Mouse (Mus musculus) kidney, postnatal 4 days (tissue): Measurements from ENCODE around the gene Ivd.

ENCODE experiments used
- DNase-seq, 2 experiments: peaks; one replicate each; pipeline ENCODE4 v3.0.0; 2021; ENCODE audit warnings: mixed read lengths in 2 of 2

The Ivd gene

GRCm38 (mm10) chr2:118882840-118883679 is 21.3 kb downstream of the Ivd start:
- DNase-seq = peak; percentile 92

DNA sequence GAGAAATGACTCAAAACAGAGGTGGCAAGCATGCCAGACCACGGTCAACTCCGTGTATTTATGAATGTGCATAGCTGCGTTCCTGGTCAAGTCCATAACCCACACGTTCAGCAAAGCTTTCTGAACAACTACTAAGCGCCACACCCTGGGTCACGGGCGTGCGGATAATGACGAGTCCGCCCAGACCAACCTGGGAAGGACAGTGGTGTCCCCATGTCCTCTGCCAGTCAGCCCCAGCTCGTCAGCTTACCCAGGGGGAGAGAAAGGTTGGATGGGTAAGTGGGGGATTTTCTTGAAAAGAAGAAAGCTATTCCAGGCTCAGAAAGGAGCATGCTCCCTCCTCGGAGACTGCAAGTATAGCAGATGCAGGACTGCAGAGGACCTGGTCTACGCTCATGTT is 25.7 kb downstream of the Ivd start:
- DNase-seq = no peak

- DNase-seq = no peak
These were observed 26.2 kb downstream of the Ivd start for GRCm38 (mm10) chr2:118887845-118888548.

GRCm38 (mm10) chr2:118891173-118891572 is 29.4 kb downstream of the Ivd start:
- no peak for DNase-seq

GRCm38 (mm10) chr2:118895990-118896913 is 34.5 kb downstream of the Ivd start:
- peak; percentile 55 to 68 for DNase-seq

DNA sequence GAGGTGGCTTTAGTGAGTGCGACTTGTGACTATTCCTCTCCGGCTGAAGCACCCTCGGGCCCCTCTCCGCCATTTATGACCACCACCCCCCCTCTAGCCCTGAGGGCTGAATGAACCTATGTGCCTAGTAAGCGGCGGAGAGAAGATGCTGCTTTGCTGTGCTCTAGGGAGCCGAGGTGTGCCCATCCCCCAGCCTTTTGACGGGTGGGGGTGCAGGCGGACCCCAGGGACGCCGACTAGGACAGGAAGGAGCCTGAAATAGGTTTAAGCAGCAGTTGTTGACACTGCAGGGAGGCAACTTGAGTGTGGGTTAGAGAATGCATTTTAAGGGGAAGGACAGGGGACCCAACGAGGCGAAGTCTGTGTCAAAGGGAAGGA is 35.1 kb downstream of the Ivd start:
- DNase-seq = no peak

DNA sequence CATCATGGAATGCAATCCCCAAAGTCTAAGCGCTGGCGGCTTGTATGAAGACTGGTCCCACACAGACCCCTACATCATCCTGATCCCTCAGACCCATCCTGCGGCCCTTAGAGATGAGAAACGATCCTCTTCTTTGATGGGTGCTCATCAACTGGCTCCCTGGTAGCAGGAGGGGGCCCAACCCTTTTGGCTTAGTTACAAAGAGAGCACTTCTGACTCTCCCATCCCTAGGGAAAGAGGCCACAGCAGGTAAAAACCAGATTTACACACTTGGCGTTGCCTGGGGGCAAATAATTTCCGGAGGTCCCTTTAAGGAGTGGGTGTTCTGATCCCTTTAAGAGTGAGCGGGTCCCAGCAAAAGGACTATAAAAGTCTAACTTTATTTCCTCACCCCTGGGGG is 35.6 kb downstream of the Ivd start:
- no peak for DNase-seq

GRCm38 (mm10) chr2:118897808-118898207 is 36.1 kb downstream of the Ivd start:
- DNase-seq = no peak

DNA sequence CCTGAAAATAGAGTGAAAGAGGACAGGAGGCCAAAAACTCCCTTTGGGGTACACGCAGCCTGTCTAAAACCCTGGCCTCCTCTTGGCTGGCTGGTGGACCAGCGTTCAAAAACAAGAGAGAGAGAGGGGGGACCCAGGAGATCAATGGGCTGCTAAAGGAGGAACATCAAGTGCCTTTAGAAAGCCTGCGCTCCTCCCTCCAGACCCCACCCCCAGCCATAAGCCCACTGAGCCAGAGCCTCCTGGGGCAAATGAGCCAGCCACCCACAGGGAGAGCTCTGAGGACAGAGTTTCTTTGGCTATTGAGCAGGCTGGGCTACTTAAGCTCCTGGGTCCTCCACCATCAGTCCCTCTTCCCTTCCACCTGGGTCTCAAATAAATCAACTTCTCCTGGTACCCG is 37.0 kb downstream of the Ivd start:
- DNase-seq = no peak

DNA sequence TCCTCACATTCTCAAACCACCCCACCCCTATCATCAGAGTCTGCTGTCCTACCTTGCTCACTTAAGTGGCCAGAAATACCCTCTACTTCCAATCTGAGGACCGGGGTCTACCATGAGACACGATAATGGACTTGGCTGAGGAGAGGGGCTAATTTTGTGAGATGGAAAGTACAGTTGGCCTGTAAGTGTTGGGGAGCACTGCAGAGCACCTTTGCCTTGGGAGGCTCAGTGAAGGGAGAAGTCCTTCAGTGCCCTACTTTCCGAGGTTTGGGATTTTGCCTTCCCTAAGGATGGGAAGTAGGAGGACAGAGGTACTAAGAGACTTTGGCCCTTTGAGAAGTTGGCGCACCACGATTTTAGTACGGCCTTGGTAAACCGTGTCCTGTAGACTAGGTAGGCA is 37.6 kb downstream of the Ivd start:
- DNase-seq = no peak

- DNase-seq = peak; percentile 62 to 63
These were observed 38.4 kb downstream of the Ivd start, which contains the start of gene Bahd1 for GRCm38 (mm10) chr2:118899981-118900825. Bahd1 (plus strand) TSS chr2:118900377.

GRCm38 (mm10) chr2:118900826-118901140 is 39.0 kb downstream of the Ivd start:
- DNase-seq = no peak

DNA sequence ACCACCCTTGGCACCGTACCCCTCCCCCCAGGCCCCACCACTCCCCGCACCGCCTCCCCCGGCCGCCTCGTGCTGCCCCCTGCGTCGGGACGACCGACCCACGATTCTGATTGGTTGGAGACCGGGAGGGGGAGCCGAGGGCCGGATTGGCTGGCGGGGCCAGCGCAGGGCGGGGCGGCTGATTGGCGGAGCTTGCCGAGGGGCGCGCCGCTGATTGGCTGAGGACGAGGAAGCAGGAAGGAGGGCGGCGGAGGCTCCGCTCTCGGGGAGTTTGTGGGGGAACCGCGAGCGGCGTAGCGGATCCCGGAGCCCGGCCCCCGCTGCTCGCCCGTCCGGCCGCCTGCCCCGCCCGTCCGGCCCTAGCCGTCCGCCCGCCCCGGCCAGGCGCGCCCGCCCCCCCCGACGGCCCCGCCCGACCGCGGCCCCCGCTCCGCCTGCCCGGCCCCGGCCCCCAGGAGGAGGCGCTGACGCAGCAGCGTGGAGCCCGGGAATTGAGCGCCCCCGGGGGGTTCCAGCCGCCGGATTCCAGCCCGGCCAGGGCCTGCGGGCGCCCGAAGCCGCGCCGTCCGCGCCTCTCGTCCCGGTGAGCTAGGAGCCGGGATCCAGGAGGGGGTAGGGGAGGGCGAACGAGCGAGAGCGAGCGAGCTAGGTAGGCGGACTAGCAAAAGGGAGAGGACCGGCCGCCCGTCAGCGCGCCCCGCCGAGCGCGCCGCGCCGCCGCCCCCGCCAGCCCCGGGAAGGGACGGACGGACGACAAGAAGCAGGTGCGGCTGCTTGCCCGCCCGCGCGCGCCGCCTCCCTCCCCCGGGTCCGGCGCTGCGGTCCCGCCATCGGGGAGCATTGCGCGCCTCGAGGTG is 39.6 kb downstream of the Ivd start:
- DNase-seq = peak; percentile 97 to 99

DNA sequence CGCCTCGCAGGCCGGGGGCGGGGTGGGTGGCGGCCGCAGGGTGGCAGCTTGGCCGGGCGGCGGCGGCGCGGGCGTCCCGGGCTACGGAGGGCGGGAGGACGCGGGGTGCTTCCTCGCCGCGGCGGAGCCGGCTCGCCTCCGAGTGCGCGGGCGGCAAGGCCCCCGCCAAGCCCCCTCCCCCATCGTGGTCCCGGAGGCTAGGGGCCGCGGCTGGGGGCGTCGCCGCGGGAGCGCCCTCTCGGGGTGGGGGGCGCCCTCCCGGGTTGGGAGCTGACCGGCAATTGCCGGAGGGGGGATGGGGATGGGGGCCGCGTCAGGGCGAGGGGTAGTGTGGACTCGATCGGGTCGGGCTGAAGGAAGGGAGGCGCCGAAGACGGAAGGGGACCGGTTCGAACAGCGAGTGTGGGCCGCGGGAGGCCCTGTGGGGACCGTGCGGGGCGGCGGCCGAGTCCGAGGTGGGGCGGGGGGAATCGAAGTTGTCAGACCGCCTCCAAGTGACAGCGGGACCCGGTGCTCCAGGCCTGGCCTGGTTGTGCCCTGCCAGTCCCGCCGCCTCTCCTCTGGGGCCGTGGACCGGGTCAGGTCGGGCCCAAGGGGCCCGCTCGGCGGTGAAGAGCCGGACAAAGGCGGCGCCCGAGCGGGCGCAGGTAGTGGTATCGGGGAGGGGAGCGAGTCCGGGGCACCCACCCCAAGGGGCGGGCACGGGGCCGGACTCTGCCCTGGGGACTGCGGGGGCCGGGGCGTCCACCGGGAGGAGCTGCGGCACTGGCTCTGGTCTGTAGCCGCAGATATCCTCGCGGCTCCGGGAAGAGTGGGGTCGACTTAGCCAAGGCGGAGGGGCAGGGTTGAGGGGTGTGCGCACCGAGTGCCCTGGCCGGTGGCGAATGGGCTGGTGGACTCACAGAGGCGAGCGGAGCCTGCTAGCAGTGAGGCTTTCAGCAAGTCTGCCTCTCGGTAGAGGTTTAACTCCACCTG is 40.6 kb downstream of the Ivd start:
- DNase-seq = peak; percentile 68 to 81

DNA sequence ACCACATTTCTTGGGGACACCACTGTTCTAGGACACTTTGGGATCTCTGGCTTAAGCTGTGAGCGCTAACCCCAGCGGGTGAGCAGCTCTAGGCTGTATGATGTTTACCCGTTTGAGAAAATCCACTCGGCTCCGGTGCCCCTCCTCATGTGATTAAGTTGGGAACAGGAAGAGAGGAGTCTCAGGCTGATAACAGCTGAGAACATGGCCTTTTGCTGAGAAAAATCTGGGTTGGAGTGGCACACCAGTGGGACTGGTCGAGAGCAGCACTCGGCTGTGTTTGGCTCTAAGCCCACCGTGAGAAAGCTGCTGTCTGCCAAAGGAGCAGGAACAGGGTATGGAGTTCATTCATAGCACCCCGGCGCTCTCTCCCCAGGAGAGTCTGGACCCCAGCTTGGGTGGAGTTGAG is 41.6 kb downstream of the Ivd start:
- DNase-seq = no peak

DNA sequence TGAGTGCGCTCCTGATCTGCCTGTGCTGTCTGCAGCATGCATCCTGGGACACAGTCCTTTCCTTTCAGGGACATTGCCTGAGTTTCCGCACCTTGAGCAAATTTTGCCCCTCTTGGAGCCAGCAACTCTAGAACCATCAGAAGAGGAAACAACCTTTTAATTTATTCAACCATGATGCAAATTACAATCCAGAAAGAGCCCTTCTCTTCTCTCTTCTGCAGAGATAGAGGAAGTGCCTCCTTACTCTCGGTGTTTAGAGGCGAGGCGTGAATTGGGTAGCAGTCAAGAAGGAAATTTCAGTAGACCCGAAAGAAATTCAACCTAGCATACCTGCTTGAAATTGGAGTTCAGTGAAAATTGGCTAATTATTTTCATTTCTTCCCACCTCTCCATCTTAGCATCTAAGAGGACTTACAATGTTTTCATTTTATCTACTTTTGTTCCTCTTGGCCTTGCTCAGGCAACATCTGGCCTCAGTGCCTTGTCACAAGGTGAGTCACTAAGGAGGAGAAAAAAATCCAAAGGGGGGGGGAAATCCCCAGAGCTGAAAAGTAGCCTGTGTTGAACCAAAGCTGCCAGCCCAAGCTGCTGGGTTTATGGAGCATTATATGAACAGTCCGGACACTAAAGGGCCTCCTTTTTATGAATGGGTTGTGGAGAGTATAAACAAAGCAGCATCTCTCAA is 43.8 kb downstream of the Ivd start:
- no peak for DNase-seq

GRCm38 (mm10) chr2:118906118-118906492 is 44.4 kb downstream of the Ivd start:
- DNase-seq = no peak

DNA sequence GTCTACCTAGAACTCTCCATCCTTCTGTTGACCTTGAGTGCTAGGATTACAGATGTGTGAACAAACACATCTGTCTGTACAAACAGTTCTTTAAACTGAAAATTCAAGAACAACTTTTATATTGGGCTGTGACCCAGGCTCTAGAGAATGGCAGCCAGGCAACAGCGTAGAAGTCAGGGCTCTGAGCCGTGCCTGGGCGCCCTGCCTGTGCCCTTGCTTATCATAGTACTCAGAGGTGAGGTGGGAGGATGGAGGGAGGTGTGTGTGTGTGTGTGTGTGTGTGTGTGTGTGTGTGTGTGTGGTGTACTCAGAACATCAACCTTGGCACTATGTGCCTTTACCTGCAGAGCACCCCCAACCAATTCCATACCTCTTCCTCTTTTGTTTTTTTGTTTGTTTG is 46.0 kb downstream of the Ivd start:
- DNase-seq = no peak

DNA sequence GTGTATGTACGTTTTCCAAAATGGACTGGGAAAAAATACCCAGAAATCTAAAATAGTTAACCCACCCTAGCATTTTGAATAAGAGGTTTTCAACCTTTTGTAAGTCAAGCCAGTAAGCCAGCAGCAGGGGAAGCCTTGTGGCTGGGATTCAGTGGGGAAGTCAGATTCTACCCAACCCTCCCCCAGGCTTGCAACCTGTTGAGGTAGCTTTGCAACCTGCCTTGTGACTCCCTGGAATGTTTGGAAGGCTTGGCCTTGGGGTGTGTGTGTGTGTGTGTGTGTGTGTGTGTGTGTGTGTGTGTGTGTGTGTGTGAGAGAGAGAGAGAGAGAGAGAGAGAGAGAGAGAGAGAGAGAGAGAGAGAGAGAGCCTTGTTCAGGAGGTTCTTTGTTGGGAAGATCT is 47.4 kb downstream of the Ivd start:
- DNase-seq = no peak
